Mouse (Mus musculus) liver, embryonic 15.5 days (tissue): ENCODE results near the gene Fcf1. TPM values are rescaled to one million over a fixed set of nuclear protein-coding genes. Genes with fewer than 3 reads are reported as not detected.

Experiments used
- ATAC-seq: fragments of 200-750 bp; cut with Nextera tagmentation; 2 replicates; pipeline ENCODE4 v1.8.0; 2017; ENCODE audit warnings: moderate number of reproducible peaks, mild to moderate bottlenecking, moderate library complexity; ENCODE audit not compliant: insufficient read depth
- H3K27ac ChIP-seq: fragments of 300-500 bp; sonication (generic); replicated peaks from 2 replicates; pipeline ENCODE4 v1.5.1; 2015; ENCODE audit warnings: mild to moderate bottlenecking, inconsistent platforms
- H3K27me3 ChIP-seq: fragments of 300-500 bp; sonication (generic); 2 replicates; pipeline ENCODE4 v1.6.1; 2015; ENCODE audit warnings: mild to moderate bottlenecking, inconsistent platforms
- H3K36me3 ChIP-seq: fragments of 300-500 bp; sonication (generic); replicated peaks from 2 replicates; pipeline ENCODE4 v1.6.1; 2015; ENCODE audit warnings: moderate library complexity, mild to moderate bottlenecking, inconsistent platforms
- H3K4me1 ChIP-seq: fragments of 300-500 bp; sonication (generic); replicated peaks from 2 replicates; pipeline ENCODE4 v1.6.1; 2015; ENCODE audit warnings: inconsistent platforms
- H3K4me2 ChIP-seq: fragments of 300-500 bp; sonication (generic); 2 replicates; pipeline ENCODE4 v1.6.1; 2015; ENCODE audit warnings: moderate library complexity, mild to moderate bottlenecking, inconsistent platforms
- H3K4me3 ChIP-seq: fragments of 300-500 bp; sonication (generic); replicated peaks from 2 replicates; pipeline ENCODE4 v1.5.1; 2015; ENCODE audit warnings: mild to moderate bottlenecking, inconsistent platforms
- H3K9ac ChIP-seq: fragments of 300-500 bp; sonication (generic); 2 replicates; pipeline ENCODE4 v1.6.1; 2015; ENCODE audit warnings: moderate library complexity, mild to moderate bottlenecking, inconsistent platforms
- H3K9me3 ChIP-seq: fragments of 300-500 bp; sonication (generic); replicated peaks from 2 replicates; pipeline ENCODE4 v1.6.1; 2016; ENCODE audit warnings: inconsistent platforms
- WGBS: fragments of 180-500 bp; shearing (Covaris S2); methylation state at CpG from one replicate; pipeline ENCODE4 v1.1.7; 2015; ENCODE audit warnings: mixed read lengths; ENCODE audit not compliant: insufficient replicate concordance; 5-methylcytosine and 5-hydroxymethylcytosine counted together
- polyA plus RNA-seq: library from polyadenylated mRNA; unstranded; fragments of >200 nt; fragmentation: Nextera tagmentation; extraction: Ambion mirVana; gene quantifications from 2 replicates; pipeline ENCODE4 v1.2.1, GENCODE M21; 2015

The Fcf1 gene
- polyA plus RNA-seq, 1 experiment from 2014 or later, result 79.8 TPM

GRCm38 (mm10) chr12:85009776-85010175 lies 39.1 kb downstream of the Fcf1 start:
- peaks cover 40% of the 10 kb centered on the region for H3K36me3 ChIP-seq

DNA sequence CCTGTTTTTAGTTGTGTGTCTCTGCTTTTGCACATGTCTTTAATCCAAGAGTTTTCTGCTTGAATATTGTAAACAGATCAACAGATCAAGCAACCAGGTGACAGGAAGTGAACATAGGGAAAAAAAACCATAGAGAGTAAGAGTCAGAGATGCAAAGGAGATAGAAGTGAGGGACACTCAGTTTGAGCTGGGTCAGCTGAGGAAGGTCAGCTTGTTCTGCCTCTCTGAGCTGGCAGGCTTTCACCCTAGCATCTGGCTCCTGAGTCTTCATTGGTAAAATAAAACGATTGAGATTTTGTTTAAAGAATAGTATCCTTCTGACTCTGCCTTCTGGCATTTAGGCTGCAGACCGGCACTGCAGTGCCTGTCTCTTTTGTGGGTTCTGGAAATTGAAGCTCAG lies 39.8 kb downstream of the Fcf1 start:
- H3K27me3 ChIP-seq, result no peaks in the 10 kb centered on the region
- H3K9me3 ChIP-seq, result no peaks in the 10 kb centered on the region
- no peak overlapping the region for H3K27ac ChIP-seq
- peaks cover 11% of the 10 kb centered on the region for H3K4me1 ChIP-seq
- WGBS, result 75% methylated on average over 2 of the region's 2 CpGs
- H3K9ac ChIP-seq, result no peak overlapping the region
- no peak overlapping the region for H3K4me3 ChIP-seq
- no peak overlapping the region for H3K4me2 ChIP-seq
- ATAC-seq, result no peak
- H3K36me3 ChIP-seq, result peaks cover 40% of the 10 kb centered on the region

More at GRCm38 (mm10) chr12:85009776-85010175, 39.1 kb downstream of the Fcf1 start:
- Histone ChIP-seq H3K4me2 (no peak overlapping the region), H3K9ac (no peak overlapping the region), H3K27me3 (no peaks in the 10 kb centered on the region), H3K27ac (no peak overlapping the region), H3K9me3 (no peaks in the 10 kb centered on the region), H3K4me3 (no peak overlapping the region), H3K4me1 (peaks cover 17% of the 10 kb centered on the region)
- WGBS, result 57% methylated on average over 1 of the region's 1 CpGs
- no peak for ATAC-seq

GRCm38 (mm10) chr12:85012185-85012584 lies 41.5 kb downstream of the Fcf1 start:
- Histone ChIP-seq H3K9ac (no peak overlapping the region), H3K9me3 (no peaks in the 10 kb centered on the region), H3K4me3 (no peak overlapping the region), H3K27ac (no peak overlapping the region), H3K27me3 (no peaks in the 10 kb centered on the region), H3K4me1 (peaks cover 11% of the 10 kb centered on the region), H3K36me3 (peaks cover 46% of the 10 kb centered on the region), H3K4me2 (no peak overlapping the region)
- peak; percentile 70; the same call in 1 of the 2 replicates for ATAC-seq
- WGBS, result 36% methylated on average over 2 of the region's 2 CpGs

GRCm38 (mm10) chr12:85022071-85022470 lies 51.4 kb downstream of the Fcf1 start:
- WGBS, result 77% methylated on average over 1 of the region's 1 CpGs
- no peaks in the 10 kb centered on the region; the same call in 1 of the 2 replicates for H3K4me1 ChIP-seq
- H3K9me3 ChIP-seq, result no peaks in the 10 kb centered on the region
- no peak overlapping the region for H3K9ac ChIP-seq
- ATAC-seq, result no peak
- H3K4me3 ChIP-seq, result no peak overlapping the region
- no peak overlapping the region for H3K27ac ChIP-seq
- peaks cover 7% of the 10 kb centered on the region; the same call in 1 of the 2 replicates for H3K36me3 ChIP-seq
- no peaks in the 10 kb centered on the region for H3K27me3 ChIP-seq
- no peak overlapping the region for H3K4me2 ChIP-seq

- Histone ChIP-seq H3K9me3 (no peaks in the 10 kb centered on the region), H3K36me3 (peaks cover 41% of the 10 kb centered on the region), H3K4me1 (no peaks in the 10 kb centered on the region), H3K4me3 (no peak overlapping the region), H3K9ac (no peak overlapping the region), H3K27ac (no peak overlapping the region), H3K4me2 (no peak overlapping the region), H3K27me3 (no peaks in the 10 kb centered on the region)
- no peak for ATAC-seq
- WGBS, result 83% methylated on average over 2 of the region's 2 CpGs
These were observed 62.0 kb downstream of the Fcf1 start for GRCm38 (mm10) chr12:85032710-85033109.

Other genes with a start within 250 kb of the Fcf1 start
- gene Npc2, start 197.7 kb upstream of the Fcf1 start, polyA plus RNA-seq, result 26.0 TPM in 2 replicates
- 99.5 and 100.0 TPM in 2 replicates for gene Isca2, start 197.6 kb upstream of the Fcf1 start, polyA plus RNA-seq
- gene Ltbp2, start 94.4 kb upstream of the Fcf1 start, polyA plus RNA-seq, result 0.26 and 0.35 TPM in 2 replicates
- gene Arel1, start within 50 bp of the Fcf1 start, polyA plus RNA-seq, result 14.6 and 14.8 TPM in 2 replicates
- gene Ylpm1, start 25.4 kb downstream of the Fcf1 start, polyA plus RNA-seq, result 6.2 and 7.1 TPM in 2 replicates
- 2.8 and 3.1 TPM in 2 replicates for gene Prox2, start 139.9 kb downstream of the Fcf1 start, polyA plus RNA-seq
- gene Dlst, start 139.9 kb downstream of the Fcf1 start, polyA plus RNA-seq, result 69.4 and 73.5 TPM in 2 replicates
- 0.56 and 0.64 TPM in 2 replicates for gene Rps6kl1, start 180.4 kb downstream of the Fcf1 start, polyA plus RNA-seq
- gene Pgf, start 206.9 kb downstream of the Fcf1 start, polyA plus RNA-seq, result 0.52 and 0.56 TPM in 2 replicates
- 34.9 and 36.4 TPM in 2 replicates for gene Eif2b2, start 248.6 kb downstream of the Fcf1 start, polyA plus RNA-seq